Mouse (Mus musculus) liver, embryonic 14.5 days (tissue): ENCODE results near the gene Pld3.

Source experiments
- CTCF ChIP-seq: IDR thresholded peaks from 2 replicates; pipeline ENCODE4 v1.5.1; 2016; ENCODE audit warnings: antibody characterized with exemption, low read depth, control low read depth
- EP300 ChIP-seq: IDR thresholded peaks from 2 replicates; pipeline ENCODE4 v1.6.1; 2016; ENCODE audit warnings: antibody characterized with exemption, low read depth

DNA sequence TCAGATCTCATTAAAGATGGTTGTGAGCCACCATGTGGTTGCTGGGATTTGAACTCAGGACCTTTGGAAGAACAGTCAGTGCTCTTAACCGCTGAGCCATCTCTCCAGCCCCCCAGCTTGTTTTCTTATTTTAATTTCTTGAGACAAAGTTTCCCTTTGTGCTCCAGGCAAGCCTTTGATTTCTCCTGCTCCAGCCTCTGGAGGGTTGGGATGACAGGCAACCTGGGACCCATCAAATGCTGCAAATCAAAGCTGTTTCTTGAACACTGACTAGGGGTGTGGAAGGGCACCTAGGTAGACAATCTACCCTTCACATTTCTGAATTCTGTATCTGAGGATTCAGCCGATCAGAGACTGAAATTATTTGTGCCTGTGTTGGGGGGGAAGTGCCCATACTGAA, 42.2 kb downstream of the Pld3 start:
- TF ChIP-seq EP300 (no peak), CTCF (no peak)
